In genomic region chr8:72762306-72762705, GRCm38 (mm10) we compare ENCODE assay signal across 12 mouse cellular contexts. TPM values are rescaled to one million over a fixed set of nuclear protein-coding genes. Genes with fewer than 3 reads are reported as not detected.
DNase-seq lines count a peak whose midpoint lies in the region; ATAC-seq lines count a peak whose summit lies in the region.
"Had no signal": no experiment of that assay in that cellular context is flagged by ENCODE, and none has a peak within 500 bp of the region (broad histone marks: within the 10 kb centered on the region; RNA-seq: fewer than 3 reads in every experiment).

No protein-coding gene starts in this region.

- no peaks in the 10 kb centered on the region for H3K9me3 ChIP-seq in intestine, embryonic 16.5 days (ENCODE audit: control insufficient read depth, low read length)
- H3K9me3 ChIP-seq in midbrain, embryonic 15.5 days: no peaks in the 10 kb centered on the region
- H3K9me3 ChIP-seq: forebrain, embryonic 13.5 days; liver, embryonic 15.5 days had no signal

- ATAC-seq in intestine, embryonic 16.5 days: no peak
- ATAC-seq in midbrain, embryonic 15.5 days (replicated peaks): no peak
- ATAC-seq: forebrain, embryonic 13.5 days had no signal

- H3K9ac ChIP-seq in intestine, embryonic 16.5 days (ENCODE audit: low read depth, low read length): no peak overlapping the region
- H3K9ac ChIP-seq in midbrain, embryonic 15.5 days: no peak overlapping the region
- H3K9ac ChIP-seq: forebrain, embryonic 13.5 days; liver, embryonic 15.5 days had no signal

- peaks cover 14% of the 10 kb centered on the region; the same call in 1 of the 2 replicates for H3K4me1 ChIP-seq in intestine, embryonic 16.5 days (ENCODE audit: control insufficient read depth, insufficient read depth, low read length)
- 0 out of 2 replicates have a peak, but pooled peaks cover 4% of the 10 kb centered on the region for H3K4me1 ChIP-seq in midbrain, embryonic 15.5 days
- H3K4me1 ChIP-seq: liver, embryonic 15.5 days had no signal

- intact Hi-C loops in heart, postnatal 14 days (cut with DNase I): no loop called here

- H3K27me3 ChIP-seq in intestine, embryonic 16.5 days (replicated peaks; ENCODE audit: control insufficient read depth, insufficient read depth, low read length): no peaks in the 10 kb centered on the region
- H3K27me3 ChIP-seq in midbrain, embryonic 15.5 days (replicated peaks): no peaks in the 10 kb centered on the region
- H3K27me3 ChIP-seq: forebrain, embryonic 13.5 days; liver, embryonic 15.5 days had no signal

- H3K4me2 ChIP-seq in intestine, embryonic 16.5 days (ENCODE audit: low read depth, low read length): no peak overlapping the region
- H3K4me2 ChIP-seq in midbrain, embryonic 15.5 days: no peak overlapping the region
- H3K4me2 ChIP-seq: forebrain, embryonic 13.5 days; liver, embryonic 15.5 days had no signal

- 86% methylated on average over 12 of the region's 12 CpGs for WGBS in intestine, embryonic 16.5 days
- 92% methylated on average over 12 of the region's 12 CpGs for WGBS in midbrain, embryonic 15.5 days

- H3K36me3 ChIP-seq in intestine, embryonic 16.5 days (ENCODE audit: control insufficient read depth, insufficient read depth, low read length): peaks cover 6% of the 10 kb centered on the region
- peaks cover 3% of the 10 kb centered on the region; the same call in 1 of the 2 replicates for H3K36me3 ChIP-seq in midbrain, embryonic 15.5 days (replicated peaks)

- H3K4me3 ChIP-seq in intestine, embryonic 16.5 days (ENCODE audit: low read length): no peak overlapping the region; the same call in 1 of the 2 replicates
- H3K4me3 ChIP-seq in midbrain, embryonic 15.5 days: no peak overlapping the region
- H3K4me3 ChIP-seq: forebrain, embryonic 13.5 days; liver, embryonic 15.5 days had no signal

- peak; percentile 83 for DNase-seq in heart, adult 11 months
- no peak for DNase-seq in heart, postnatal 14 days
- DNase-seq in kidney, postnatal 14 days: peak; percentile 2
- DNase-seq in kidney, adult 9 months: no peak
- DNase-seq in CD4-positive, CD25-positive, alpha-beta regulatory T cell, adult 2 months (ENCODE audit: low read depth, low spot score): peak; percentile 22
- no peak for DNase-seq in embryo, embryonic 10.5 days (ENCODE audit: low spot score)
- DNase-seq: layer of hippocampus, postnatal 36 days had no signal

- peak overlapping the region; percentile 68 for H3K27ac ChIP-seq in intestine, embryonic 16.5 days (ENCODE audit: low read length)
- no peak overlapping the region for H3K27ac ChIP-seq in midbrain, embryonic 15.5 days
- H3K27ac ChIP-seq: forebrain, embryonic 13.5 days; liver, embryonic 15.5 days had no signal

RNA-seq across cellular contexts. Expression of gene F2rl3, which starts 0.6 kb away (rescaled TPM):
- 1 to 10 TPM; 2.0 to 2.2 TPM for total RNA-seq in heart, postnatal 14 days (2021)
- polyA plus RNA-seq in intestine, embryonic 16.5 days (2015; fragmentation: Nextera tagmentation; extraction: Ambion mirVana): 3.9 and 4.7 TPM in 2 replicates
- polyA plus RNA-seq in midbrain, embryonic 15.5 days (2015; fragmentation: Nextera tagmentation; extraction: Ambion mirVana): 0.59 and 0.69 TPM in 2 replicates
- total RNA-seq: monocyte, adult 5-6 weeks had no signal

RNA-seq across cellular contexts. Expression of gene Sin3b, which starts 39.2 kb away (rescaled TPM):
- total RNA-seq in heart, postnatal 14 days (2021): 10 to 100 TPM; 87.1 to 88.6 TPM
- 130 and 141 TPM in 2 replicates for polyA plus RNA-seq in intestine, embryonic 16.5 days (2015; fragmentation: Nextera tagmentation; extraction: Ambion mirVana)
- polyA plus RNA-seq in midbrain, embryonic 15.5 days (2015; fragmentation: Nextera tagmentation; extraction: Ambion mirVana): 180 and 185 TPM in 2 replicates

Comparison
In these comparisons a context has a peak if more than half of its experiments do, and no peak if none do; other contexts are left out.
1. DNase-seq: peak in heart, adult 11 months (single experiment), kidney, postnatal 14 days (single experiment) and CD4-positive, CD25-positive, alpha-beta regulatory T cell, adult 2 months (single experiment); none in heart, postnatal 14 days (0 of 2), kidney, adult 9 months (single experiment) and embryo, embryonic 10.5 days (single experiment).